Mouse (Mus musculus): ENCODE measurements around the gene Calml3. TPM values are rescaled to one million over a fixed set of nuclear protein-coding genes. Genes with fewer than 3 reads are reported as not detected.
"Not testable (repeated sequence)": the region's sequence is repeated elsewhere in the genome, so short reads cannot be mapped to it uniquely, and the experiment has no call there.

The Calml3 gene
- total RNA-seq (2021), result under 1 TPM in 1 of 2 experiments, not detected in 1; 0.86 TPM
- long read RNA-seq, experiment 1, partial matches to known transcripts, result 0 of 1 reads
- long read RNA-seq, experiment 1, other reads (novel, unspliced or antisense), result 0 of 1 reads
- long read RNA-seq, experiment 2, result 0 reads

DNA sequence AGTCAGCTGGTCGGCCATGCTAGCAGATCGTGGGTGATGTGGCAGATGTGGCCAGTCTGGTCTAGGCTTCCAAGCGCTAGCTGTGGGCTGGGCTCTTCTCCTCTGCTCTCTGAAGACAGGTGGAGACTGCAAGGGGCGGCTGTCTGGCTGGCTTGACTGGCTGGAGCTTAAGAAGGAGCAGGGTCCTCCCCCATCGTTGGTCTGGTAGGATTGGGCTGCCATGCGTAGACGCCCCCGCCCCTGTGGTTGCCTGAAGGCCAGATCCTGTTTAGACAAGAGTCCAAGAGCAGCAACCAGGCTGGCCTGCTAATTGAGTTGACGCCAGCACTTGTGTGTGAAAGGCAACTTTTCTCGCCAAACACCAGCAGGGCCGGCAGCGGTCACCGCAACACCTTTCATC, at the start of gene Calml3:
TSS of gene Calml3 (minus strand) at position 131 of the 400 bp plus-strand sequence.
- DNase-seq (ENCODE audit: low spot score in 2 of 2), result no peak

DNA sequence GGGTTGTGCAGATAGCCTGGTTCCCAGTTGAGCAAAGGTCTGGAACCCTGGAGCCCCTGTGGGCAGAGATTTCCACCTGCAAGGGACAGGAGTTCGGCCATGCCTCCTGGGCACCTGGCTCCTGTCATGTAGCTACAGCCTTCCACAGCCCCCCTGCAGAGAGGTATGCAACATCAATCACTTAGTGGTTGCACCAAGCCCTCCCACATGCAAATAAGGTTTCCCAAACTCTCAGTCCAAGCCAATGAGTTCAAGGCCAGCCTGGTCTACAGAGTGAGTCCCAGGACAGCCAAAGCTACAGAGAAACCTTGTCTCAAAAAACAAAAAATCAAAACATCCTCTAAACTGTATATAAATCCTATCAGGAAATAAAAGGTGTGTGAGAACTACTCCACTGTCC, 46.2 kb upstream of the Calml3 start:
- no peak for DNase-seq (ENCODE audit: low spot score in 2 of 2)

DNA sequence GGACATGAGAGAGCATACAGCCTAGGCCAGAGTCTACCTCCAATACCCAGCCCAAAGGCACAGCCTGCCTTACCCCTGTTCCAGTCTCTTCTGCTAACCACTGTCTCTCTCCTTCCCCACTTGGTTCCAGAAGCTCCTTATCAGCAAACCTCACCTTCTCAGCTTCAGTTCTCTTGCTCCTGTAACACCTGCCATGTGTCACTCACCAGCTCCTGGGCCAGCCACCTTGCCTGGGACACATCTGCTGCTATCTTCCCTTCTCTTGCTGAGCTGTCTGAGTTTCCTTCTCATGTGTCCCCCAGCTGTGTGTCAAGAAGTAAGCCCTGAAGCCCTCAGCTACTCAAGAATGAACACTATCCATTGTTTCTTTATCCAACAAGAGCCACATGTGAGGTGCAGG, 36.5 kb upstream of the Calml3 start:
- not testable (repeated sequence) for DNase-seq (ENCODE audit: low spot score in 2 of 2)

DNA sequence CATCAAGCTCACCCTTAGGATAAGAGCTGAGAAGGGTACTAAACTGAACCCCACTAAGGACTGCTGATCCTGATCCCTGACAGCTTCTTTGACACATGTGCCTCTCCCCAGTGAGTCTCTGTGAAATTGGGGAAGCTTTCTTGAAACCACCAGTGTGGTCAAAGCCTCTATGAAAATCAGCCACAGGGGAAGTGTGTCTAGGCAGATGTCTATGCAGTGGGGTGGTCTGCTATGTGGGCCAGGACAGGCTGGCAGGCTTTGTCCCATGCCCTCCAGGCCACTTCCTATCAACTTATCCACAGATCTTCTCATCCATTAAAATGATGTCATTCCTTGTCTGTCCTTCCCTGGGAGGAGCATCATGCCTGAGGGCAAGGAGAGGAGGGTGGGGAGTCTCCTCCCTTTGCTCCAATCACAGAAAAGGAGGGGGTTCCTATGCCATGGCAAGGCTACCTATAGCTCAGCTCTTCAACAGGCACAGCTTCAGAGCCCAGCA, 33.2 kb upstream of the Calml3 start, which contains the start of gene Calm4:
TSS of gene Calm4 (plus strand) at position 446 of the 496 bp plus-strand sequence.
- not testable (repeated sequence) for DNase-seq (ENCODE audit: low spot score in 2 of 2)

DNA sequence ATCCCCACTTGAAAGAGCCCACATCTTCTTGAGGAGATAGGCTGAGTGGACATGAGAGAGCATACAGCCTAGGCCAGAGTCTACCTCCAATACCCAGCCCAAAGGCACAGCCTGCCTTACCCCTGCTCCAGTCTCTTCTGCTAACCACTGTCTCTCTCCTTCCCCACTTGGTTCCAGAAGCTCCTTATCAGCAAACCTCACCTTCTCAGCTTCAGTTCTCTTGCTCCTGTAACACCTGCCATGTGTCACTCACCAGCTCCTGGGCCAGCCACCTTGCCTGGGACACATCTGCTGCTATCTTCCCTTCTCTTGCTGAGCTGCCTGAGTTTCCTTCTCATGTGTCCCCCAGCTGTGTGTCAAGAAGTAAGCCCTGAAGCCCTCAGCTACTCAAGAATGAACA, 29.5 kb upstream of the Calml3 start:
- not testable (repeated sequence) for DNase-seq (ENCODE audit: low spot score in 2 of 2)

DNA sequence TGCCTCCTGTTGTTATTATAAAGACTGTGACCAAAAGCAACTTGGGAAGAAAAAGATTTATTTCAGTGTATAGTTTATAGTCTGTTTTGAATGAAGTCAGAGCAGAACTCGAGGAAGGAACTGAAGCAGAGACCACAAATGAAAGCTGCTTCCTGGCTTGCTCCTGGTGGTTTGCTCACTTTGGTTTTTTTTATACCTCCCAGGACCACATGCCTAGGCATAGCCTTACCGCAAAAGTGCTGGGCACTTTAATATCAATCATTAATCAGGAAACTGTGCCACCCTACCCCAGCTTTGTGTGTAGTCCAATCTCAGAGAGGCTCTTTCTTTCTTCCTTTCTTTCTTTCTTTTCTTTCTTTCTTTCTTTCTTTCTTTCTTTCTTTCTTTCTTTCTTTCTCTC, 28.3 kb upstream of the Calml3 start:
- DNase-seq (ENCODE audit: low spot score in 2 of 2), result no peak

DNA sequence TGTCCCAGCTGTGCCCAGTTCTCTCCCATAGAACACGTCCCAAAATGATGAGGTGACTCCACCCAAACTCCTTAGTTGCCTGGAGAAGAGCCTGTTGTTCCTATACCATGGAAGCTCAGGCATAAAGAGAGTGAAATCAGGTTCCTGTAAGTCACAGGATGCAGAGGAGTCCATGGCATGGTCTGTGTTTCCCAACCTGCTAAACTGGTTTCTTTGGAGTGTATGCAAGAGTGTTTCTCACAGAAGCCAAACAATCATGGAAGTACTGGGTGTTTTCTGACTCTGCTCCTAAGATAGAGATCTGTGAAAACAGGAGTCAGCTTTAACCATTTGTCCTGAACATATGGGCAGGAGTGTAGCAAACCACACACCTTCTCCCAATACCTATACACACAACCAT, 27.9 kb upstream of the Calml3 start:
- DNase-seq (ENCODE audit: low spot score in 2 of 2), result no peak

DNA sequence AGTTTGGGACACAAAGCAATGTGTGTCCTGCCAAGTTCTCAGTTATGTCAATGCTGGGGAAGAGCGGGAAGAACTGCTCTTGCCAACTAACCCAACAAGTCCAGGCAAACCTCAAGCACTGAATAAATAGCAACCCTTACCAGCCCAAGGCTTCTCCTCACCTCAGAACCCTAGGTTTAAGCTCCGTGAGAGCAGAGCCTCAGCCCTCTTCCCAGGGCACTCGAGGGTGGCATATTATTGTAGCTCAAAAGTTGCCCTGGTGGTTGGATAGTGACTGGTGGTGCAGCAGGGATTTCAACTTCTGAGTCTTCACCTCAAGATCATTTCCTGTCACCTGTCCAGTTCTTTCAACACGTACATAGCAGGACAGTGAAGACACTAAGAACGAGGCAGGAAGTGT, 27.4 kb upstream of the Calml3 start:
- DNase-seq (ENCODE audit: low spot score in 2 of 2), result no peak

DNA sequence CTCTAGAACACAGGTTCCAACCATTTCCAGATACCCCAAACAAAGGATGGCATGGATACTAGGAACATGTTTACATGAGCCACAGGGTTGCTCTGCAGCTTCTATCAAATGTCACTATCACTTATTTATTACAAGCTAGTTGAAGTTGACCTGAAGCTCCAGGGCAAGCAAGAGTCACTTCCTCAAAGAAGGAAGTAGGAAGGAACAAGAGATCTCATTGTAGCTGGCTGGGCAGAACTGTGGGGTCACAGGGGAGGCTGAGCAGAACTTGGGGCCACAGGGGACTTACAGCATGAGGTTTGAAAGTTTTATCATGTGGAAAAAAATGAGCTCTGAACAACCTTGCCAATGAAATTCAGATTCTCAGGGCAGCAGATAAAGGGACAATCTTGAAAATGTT, 21.6 kb upstream of the Calml3 start:
- DNase-seq (ENCODE audit: low spot score in 2 of 2), result no peak

DNA sequence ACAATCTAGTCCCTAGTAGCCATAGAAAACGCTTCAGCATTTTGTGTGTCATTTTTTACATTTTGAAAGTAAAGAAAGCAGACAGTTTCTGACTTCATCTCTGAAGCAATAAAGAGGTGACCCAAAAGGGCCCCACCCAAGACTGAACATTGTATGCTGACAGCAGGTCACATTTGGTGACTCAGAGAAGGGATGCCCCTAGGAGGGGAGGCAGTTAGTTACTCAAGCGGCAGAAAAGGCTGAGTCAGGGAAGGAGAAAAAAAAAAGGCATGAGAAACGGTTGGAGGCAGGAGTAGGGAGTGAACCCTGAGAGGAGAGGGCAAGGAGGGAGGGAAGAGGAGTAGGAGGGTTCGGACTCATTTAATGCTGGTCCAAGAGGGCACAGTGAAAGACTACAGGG, 18.0 kb upstream of the Calml3 start:
- no peak for DNase-seq (ENCODE audit: low spot score in 2 of 2)

DNA sequence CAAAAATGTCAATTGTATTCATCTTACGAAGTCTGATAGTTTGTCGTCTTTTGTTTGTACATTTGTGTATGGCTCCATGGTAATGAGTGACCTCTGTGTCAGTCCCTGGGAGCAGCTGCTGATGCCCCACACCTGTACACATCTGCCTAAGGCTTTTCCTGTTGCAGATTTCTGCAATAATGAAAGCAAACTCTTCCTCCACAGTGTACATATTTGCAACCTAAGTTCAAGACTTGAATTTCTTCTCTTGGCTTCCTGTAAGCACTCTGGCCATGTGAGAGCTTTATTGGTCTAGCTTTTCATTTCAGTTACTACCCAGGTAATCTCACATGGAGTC, 14.6 kb upstream of the Calml3 start:
- no peak for DNase-seq (ENCODE audit: low spot score in 2 of 2)

DNA sequence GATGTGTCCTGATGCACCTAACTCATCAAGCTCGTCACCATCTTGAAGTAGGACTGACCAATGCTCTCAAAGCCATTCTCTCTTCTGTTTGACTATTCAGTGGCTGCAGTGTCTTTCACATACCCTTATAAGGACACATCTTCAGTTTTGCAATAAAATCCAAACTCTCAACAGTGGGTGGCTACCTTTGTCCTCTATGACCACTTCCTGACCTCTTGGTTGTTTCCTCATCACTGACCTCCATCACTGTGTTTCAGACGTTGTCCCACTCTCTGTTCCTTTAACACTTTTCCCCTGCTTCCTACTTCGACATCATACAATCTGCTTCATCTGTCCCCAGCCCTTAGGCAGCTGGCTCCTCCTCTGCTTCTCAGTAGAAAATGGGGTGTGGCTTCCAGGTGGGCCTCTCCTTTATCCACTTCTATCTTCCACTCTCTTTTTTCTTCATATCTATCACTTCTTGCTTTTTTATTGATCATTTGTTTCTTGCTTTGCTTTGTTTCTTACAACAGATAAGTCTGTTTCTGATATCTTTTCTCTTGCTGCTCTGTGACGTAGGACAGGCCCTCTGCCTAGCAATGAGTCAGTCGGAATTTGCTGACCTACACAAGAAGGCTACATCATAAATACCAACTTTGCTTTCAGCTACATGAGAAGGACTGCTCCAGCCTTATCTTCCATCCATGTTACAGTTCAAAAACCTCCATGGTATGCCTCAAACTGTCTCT, 14.1 kb upstream of the Calml3 start:
- DNase-seq (ENCODE audit: low spot score in 2 of 2), result no peak

DNA sequence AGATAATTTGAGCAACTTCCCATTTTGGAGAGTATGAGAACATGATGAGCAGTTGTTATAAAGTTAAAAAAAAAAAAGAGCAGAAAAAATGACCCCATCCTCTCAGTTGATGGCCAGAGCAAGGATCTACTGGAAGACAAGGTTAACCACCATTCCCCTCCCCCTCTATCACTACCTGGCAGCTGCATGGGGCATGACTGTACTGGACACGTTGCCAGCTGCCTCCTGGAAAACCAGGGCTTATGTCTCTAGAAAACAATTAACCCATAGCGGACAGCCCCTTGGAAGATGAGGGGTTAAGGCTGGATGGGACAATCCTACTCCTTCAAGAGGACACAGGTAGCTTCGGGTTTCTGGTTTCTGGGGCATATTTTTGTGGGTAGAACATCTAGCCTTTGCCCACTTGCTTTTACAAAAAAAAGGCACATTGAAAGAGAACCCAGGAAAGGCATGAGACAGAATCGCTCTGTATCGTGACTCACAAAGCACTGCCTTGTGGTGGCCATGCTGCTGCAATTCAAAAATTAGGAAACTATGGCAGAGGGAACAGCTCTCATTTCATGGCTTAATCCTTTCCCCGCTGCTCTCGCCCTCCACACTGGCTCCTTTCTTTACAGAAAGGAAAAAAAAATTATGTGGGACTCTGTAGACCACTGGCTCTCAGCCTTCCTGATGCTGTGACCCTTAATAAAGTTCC, 3.2 kb upstream of the Calml3 start:
- no peak for DNase-seq (ENCODE audit: low spot score in 2 of 2)

DNA sequence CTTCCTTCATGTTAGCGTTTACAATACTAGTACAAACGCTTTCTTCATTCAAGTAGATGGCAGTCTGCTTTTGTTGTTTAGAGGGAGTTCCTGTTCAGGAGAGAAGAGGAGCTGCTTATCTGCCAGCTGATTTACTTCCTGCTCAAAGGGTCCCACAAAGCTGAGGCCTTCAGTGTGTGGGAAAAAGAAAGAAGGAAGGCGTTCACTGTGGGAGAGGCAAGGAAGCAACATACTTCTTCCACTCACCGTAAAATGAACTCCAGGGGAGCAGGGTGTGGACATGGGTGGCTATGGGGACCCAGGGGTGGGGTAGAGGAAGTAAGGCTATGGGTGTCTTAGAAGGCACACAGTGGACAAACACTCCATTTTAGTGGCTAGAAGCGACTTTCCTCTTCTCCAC, 1.5 kb upstream of the Calml3 start:
- DNase-seq (ENCODE audit: low spot score in 2 of 2), result no peak

DNA sequence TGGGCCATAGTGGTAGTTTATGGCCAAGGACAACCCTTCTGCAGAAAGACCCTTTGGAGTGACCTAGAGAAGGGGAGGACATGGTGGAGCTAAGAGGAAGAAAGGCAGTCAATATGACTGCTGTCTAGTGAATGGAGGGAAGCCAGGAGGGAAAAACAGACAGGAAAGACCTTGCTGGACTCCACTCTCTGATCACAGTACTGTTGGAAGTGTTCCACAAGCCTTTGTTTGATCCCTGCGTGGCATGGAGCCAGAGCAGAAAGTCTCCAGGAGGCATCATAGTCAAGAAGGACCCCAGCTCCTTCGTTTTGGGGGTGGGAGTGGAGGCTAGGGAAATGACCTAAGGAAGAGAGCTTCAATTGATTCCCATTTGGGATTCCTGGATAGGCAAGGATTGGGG, 1.0 kb upstream of the Calml3 start:
- DNase-seq (ENCODE audit: low spot score in 2 of 2), result no peak

DNA sequence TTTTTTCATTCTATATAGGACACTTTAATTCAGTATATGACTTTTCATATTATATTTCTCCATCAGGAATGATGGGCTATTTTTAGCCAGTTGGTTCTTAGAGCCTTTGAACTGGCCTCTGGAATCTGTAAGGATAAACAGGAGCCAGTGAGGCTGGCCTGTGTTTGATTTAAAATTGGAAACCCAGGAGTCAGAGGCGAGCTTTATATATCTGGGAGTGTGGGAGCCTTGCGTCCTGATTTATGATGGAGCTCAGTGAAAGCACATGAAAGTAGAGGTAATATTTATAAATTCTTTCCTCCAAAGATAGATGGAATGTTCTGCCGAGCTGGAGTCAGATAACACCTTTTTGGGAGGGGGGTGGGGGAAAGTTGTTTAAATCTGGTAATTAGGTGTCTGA, 4.7 kb downstream of the Calml3 start:
- no peak for DNase-seq (ENCODE audit: low spot score in 2 of 2)

DNA sequence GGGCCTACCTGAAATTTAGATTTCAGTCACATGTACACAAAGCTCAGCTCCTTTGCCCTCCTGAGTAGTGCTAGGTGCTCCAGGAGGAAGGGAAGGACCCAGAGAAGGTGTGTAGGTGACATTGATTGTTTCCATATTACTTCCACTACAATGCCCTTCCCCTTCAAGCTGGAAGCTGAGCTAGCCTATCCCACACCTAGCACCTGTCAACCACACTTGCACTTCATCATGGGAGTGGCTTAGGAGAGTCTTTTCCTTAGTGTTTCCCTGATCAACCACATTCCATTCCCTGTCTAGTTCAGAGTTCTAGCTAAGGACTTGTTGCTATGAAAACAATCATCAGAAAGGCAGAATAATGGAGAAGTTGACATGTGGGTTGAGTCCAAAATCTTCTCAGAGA, 5.4 kb downstream of the Calml3 start:
- no peak for DNase-seq (ENCODE audit: low spot score in 2 of 2)

DNA sequence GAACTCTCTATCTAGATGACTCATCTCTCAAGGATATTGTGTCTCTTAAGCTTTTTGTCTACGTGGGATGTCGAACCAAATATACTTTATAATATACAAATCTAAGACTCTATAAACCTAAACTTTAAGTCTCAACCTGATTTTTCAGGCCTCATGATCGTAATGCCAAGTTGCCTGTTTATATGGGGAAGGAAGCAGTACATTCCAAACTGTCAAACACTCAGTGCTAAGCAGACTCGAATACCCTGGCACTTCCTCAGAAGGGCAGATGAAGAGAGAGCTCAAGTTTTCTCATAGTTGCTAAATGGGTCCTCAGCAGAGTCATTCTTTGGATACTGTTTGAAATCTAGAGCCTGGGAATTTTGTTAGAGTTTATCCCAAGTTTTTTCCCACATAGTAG, 7.5 kb downstream of the Calml3 start:
- no peak for DNase-seq (ENCODE audit: low spot score in 2 of 2)

DNA sequence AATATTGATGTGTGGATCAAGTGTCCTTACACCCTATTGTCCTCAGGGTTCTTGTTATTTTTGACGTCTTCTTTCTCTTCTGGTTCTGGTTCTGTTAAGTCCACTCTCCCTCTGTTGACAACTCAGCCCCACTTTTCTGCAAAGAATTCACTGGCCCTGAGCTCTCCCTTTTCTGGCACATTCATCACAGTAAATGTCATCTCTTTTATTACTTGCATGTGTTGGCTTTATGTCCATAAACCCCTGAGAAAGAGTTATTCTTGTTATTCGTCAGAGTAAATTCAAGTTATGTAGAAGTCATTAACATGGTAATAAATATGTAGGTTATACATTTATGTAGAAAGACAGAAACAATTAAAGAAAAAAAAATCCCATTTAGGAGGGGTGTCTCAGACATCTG, 14.6 kb downstream of the Calml3 start:
- DNase-seq (ENCODE audit: low spot score in 2 of 2), result no peak

DNA sequence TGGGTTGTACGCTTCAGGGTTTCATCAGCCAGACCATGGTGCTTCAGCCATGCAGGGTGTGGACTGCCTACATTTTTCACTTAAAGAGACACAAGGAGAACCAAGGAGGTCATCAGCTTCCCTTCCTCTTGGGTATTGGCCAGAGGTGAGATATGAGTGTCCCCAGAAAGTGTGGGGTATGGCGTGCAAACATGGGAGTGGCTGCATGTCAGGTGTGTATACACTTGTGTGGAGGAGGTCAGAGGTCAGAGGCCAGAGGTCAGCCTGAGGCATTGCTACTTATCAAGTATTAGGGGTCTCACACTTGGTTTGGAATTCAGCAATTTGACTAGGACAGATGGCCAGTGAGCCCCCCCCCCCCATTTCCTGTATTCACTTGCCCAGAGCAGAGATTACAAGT, 15.5 kb downstream of the Calml3 start:
- no peak for DNase-seq (ENCODE audit: low spot score in 2 of 2)

DNA sequence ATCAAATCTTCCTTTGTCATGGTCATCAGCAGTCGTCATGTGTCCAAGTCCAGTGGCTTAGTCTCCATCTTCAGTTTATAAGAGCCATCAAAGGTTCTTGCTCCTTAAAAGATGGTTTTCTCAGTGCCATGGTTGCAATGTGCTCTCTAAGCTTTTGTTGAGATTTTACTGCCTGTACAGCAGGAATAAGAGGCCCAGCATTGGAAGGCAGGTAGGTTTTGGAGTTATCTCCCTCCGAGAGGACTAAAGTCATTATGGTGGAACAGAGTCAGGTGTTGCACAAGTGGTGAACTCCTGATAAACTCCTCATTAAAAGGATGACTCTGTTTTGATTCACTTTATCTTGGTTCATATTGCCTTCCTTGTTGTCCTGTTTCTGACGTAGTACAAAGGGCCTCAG, 16.5 kb downstream of the Calml3 start:
- DNase-seq (ENCODE audit: low spot score in 2 of 2), result no peak

DNA sequence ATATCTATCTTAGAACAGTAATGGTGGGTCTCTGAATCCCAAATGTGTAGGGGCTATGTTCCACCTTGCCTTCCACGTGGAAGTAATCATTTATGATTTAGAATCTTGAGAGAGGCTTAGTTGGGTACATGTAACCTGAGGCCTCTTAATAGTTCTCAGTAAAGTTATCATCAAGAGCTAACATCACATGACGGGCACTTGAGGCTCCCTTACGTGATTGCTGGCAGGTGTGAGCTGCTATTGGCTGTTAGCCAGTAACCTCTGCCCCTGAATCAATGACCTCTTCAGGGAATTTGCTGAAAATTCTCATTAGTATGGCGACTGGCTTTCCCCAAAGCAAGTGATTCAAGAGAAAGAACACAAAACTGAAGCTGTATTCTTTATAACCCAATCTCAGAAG, 17.0 kb downstream of the Calml3 start:
- DNase-seq (ENCODE audit: low spot score in 2 of 2), result no peak

DNA sequence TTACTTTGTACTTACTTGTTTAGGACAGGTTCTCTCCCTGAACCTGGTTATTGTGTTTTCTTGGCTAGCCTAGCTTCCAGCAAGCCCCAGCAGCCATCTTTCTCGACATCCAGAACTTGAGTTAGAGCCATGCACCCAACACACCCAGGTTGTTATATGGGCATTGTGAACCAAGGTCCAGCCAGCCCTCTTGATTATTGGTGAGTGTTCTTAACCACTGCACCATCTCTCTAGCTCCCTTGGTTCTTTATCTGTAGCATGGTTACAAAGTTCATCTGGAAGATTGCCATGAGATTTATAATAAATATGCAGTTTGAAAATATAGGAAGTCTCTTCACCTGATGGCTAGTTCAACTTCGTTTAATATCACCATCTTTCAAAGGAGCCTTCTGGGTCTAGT, 20.5 kb downstream of the Calml3 start:
- no peak for DNase-seq (ENCODE audit: low spot score in 2 of 2)

All from adrenal gland, adult 18-20 months (tissue).